Mouse (Mus musculus) activated CD4-positive, CD25-positive, alpha-beta regulatory T cell, adult 4 months (primary cell): Measurements from ENCODE around the gene Trpt1. TPM values are rescaled to one million over a fixed set of nuclear protein-coding genes. Genes with fewer than 3 reads are reported as not detected.
"Not testable (repeated sequence)": the region's sequence is repeated elsewhere in the genome, so short reads cannot be mapped to it uniquely, and the experiment has no call there.

ENCODE experiments used
- ATAC-seq: one replicate; pipeline ENCODE4 v1.8.0; 2017
- polyA plus RNA-seq, 2 experiments: library from polyadenylated mRNA; unstranded; fragments of 100-300 nt; shearing (Covaris generic); gene quantifications; one replicate each; pipeline ENCODE4 v1.2.1; 2017

Gene Trpt1
- polyA plus RNA-seq, 2 experiments from 2014 or later = 4.5 to 7.3 TPM

GRCm38 (mm10) chr19:6975537-6976521 lies 20.1 kb upstream of the Trpt1 start, which contains the start of gene Plcb3:
Gene Plcb3, minus strand, starts transcription at chr19:6976470.
- no peak for ATAC-seq

- ATAC-seq = no peak
Measured at GRCm38 (mm10) chr19:6977759-6978638, 17.9 kb upstream of the Trpt1 start.

GRCm38 (mm10) chr19:6978639-6978974 lies 17.3 kb upstream of the Trpt1 start:
- ATAC-seq = no peak

GRCm38 (mm10) chr19:6979001-6979479 lies 16.9 kb upstream of the Trpt1 start:
- ATAC-seq = no peak

GRCm38 (mm10) chr19:6979486-6980380 lies 16.2 kb upstream of the Trpt1 start:
- ATAC-seq = peak; percentile 82

DNA sequence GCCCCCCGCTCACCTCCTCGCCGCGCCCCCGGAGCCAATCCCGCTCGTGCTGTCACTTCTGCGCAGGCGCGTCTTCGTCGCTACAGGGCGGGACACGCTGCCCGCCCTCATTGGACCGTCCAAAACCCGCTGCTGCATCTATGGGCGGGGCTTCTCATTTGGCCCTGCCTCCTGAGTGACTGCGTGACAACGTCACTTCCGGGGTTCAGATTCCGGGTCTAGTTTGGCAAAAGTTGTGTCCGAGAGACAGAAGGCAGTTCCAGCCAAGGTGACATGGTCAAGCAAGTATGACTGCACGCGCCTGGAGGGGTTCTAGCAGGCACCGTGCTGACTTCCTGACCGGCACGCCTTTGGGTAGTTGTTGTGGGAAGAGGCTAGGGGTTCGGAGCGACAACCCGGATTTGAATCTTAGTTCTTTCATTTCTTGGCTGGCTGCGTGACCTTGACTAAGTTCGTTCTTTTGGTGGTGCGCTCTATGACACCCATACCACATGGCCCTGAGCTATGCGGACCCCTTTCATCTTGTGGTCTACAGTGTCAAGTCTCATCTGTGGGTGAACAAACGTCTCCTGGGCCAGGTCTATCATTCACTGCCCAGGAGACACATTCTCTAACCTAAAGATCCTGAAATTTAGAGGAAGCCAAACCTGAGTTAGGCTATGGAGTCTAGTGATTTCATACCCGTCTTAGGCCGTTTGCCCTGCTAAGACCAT lies 15.4 kb upstream of the Trpt1 start, which contains the start of gene Fkbp2:
TSS of gene Fkbp2 (minus strand) at position 121 of the 713 bp plus-strand sequence.
- peak; percentile 57 for ATAC-seq

- ATAC-seq = no peak
Measured at GRCm38 (mm10) chr19:6981465-6981864, 14.5 kb upstream of the Trpt1 start.

DNA sequence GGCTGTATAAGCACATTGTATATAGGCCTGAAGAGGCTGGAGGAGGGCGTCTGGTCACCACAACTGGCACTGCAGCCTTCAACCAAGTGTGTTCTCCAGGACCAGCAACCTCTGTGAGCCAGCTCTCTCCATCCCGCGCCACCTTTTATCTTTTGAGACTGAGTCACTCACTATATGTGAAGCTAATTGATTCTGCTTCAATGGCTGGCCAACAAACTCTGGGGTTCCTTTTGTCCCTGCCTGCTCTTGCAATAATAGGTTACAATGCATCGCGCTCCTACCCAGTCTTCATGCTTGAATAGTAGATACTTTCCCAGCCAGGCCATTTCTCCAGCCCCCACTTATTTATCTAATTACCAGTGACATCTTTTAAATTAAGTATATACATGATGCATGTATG lies 12.3 kb upstream of the Trpt1 start:
- no peak for ATAC-seq

DNA sequence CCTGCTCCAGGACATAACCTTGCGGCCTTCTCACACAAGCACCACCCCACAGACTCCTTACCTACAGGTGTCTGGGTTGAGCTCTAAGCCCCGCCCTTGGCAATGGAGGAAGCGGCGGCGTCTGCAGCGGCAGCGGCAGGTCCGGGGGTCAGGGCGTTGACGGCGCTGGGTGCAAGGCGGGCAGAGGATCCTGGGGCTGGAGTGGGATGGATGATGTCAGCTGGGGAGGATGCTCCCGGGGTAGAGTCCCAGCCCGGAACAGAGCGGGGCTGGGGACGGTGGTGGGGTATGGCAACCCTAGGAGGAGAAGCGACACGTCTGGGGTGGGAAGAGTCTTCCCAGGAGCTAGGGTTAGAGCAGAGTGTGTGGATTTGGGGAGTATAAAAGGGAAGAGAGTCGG lies 10.6 kb upstream of the Trpt1 start:
- ATAC-seq = no peak

DNA sequence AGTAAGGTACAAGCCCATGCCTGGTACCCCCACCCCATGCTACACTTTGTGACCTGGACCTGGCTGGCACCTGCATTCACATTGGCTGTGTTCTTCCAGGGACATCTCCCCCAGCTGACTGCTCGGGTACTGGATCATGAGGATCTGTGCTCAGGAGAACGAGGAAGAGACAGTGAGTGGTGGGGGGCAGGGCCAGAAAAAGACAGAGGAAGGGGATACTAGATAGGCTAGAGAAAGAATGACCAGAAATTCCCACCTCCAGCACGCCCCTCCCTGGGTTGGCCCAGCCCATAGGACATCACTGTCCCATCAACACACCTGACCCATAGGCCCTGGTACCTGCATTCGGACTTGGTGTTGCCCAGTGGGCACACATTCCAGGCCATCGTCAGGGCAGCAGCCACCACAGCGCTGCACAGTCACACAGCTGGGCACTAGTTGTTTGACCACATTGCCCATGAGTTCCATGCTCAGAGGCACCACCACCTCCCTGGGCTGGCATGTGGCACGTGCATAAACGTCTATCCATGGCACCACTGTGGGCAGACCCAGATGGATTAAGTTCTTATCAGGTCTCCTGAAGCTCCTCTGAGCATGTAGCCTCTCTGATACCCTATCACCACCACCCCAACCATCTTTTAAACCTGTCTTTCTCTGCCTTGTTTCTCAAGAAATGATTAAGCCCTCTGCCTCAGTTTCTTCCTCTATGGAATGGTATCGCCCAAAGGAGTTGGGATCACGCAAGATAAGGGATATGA lies 9.8 kb upstream of the Trpt1 start:
- no peak for ATAC-seq

DNA sequence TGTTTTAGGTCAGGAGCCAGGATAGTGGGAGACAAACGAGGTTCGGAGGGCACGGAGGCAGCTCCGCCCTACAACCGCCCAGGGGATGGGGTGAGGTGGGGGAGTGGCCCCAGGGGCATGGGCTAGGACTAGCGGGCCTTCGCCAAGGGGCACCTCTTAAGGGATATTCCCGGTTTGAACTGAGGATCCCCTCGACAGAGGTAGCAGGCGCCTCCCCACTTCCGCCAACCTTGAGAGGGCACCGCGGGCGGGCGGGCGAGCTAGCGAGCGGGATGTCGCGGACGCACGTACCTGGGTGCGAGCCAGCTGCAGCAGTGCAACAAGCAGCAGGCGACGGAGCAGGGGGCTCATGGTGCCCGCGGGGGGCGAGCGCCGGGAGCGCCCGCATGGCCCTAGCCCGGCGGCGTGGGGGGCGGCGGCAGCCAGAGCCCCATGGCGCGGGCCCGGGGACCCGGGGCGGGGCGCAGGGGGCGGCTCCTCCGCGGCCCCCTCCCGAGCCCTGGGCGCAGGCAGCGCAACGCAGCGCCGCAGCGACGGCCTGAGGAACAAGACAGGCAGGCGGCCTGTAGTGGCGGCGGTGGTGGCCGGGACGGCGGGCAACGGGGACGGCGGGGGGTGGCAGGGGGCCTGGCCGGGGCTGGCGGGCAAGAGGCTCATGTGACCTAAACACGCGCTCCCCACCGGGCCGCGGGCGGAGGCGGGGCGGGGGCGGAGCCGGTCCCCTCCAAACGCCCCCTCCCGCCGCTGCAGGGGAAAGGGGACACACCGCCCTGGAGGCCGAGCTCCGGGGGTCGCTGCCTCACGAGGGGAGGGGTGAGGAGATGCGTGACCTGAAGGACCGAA lies 8.6 kb upstream of the Trpt1 start, which contains the start of gene Vegfb:
TSS of gene Vegfb (minus strand) at position 591 of the 843 bp plus-strand sequence.
- ATAC-seq = peak; percentile 49

- no peak for ATAC-seq
Measured at GRCm38 (mm10) chr19:6987904-6988285, 8.0 kb upstream of the Trpt1 start.

DNA sequence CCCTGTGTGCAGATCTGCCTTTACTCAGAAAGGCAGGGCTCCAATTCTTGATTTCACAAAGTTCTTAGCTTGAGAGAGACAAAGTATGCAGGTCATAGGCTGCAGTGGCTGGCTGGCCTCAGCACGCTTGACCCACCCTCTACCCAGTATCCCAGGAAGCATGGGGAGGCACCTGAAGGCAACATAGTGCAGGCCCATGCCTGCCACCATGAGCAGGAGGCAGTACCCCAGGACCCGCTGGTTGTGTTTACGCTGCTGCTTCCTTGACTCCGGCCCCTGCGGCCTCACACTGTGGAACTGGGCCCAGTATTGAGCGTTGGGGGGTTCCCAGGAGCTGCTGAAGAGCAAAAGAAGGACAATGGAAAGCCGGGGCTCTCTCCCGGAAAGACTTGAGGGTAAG lies 6.7 kb upstream of the Trpt1 start:
- no peak for ATAC-seq

GRCm38 (mm10) chr19:6990712-6991111 lies 5.2 kb upstream of the Trpt1 start:
- no peak for ATAC-seq

GRCm38 (mm10) chr19:6991166-6991565 lies 4.8 kb upstream of the Trpt1 start:
- not testable (repeated sequence) for ATAC-seq

DNA sequence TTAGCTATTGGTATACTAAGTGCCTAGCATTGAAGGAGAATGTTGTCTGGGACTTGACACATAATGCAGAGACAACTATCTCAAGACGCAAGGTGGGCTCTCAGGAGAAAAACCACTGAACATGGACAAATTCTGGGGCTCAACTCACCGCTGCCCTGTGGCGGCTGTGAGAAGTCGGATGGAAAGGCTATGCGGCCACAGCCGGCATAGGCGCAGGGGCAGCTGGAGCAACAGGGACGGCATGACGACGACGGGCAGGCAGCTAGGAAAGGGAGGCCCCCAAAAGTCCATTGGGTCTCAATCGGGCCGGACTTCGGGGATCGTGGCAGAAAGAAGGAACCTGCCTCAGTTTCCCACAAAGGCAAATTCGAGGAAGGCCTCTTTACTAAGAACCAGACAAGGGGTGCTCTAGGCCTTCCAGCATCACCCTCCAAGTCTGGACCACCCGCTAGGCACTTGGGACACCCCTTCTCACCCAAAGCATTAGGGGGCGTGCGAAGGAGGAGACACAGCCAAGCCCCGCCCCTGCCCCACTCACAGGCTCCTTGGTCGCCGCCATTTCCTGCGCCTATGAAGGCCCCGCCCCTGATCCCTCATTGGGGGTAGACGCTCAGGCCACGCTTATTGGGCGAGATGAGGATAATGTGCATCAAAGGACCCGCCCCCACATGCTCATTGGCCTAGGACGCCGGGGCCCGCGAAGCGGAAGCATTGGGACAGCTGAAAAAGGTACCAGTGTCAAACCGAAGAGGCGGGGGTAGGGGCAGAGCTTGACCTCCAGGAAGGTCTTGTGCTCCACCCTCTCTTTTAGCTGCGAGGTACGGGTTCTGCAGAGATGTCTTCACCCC lies 3.7 kb upstream of the Trpt1 start, which contains the start of gene Dnajc4:
TSS of gene Dnajc4 (minus strand) at position 562 of the 848 bp plus-strand sequence.
- ATAC-seq = peak; percentile 97

DNA sequence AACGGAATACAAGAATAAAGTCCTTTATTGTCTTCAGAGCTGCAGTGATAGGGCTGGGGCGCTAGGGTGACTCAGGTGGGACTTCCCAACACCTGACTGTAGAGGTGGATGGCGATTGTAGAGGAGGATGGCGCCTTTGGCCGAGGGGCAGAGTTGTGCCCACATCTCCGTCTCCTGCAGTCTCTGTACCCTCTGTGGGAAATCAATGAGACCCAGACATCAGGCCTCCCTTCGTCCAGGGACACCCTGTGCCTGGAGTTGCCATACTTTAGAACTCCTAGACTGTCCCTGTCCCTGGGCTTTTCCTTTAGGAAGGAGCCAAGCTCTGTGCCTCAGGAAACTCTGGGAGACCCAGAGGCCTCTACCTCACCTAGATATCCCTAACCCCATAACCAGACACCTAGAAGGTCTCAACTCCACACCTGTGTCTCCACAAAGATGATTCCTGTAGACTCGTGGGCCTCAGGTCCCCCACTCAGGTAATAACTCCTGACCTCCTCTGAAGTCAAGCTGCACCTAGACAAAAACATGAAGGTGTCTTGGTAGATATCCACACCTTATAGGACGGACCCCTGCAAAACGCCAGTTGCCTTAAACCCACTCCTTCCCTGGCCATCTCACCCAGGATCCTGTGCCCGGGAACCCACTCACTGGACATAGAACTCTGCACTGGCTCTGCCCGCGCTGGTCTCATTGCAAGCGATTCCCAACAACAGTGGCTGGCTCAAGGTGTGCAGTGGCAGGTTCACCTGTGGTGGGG lies 2.7 kb upstream of the Trpt1 start:
- no peak for ATAC-seq

- ATAC-seq = no peak
Measured at GRCm38 (mm10) chr19:6994002-6994401, 1.9 kb upstream of the Trpt1 start.
